Mouse (Mus musculus): ENCODE measurements around the gene Pde1a. TPM values are rescaled to one million over a fixed set of nuclear protein-coding genes. Genes with fewer than 3 reads are reported as not detected.

Gene Pde1a
- polyA plus RNA-seq, 1 experiment, result 2.1 TPM

DNA sequence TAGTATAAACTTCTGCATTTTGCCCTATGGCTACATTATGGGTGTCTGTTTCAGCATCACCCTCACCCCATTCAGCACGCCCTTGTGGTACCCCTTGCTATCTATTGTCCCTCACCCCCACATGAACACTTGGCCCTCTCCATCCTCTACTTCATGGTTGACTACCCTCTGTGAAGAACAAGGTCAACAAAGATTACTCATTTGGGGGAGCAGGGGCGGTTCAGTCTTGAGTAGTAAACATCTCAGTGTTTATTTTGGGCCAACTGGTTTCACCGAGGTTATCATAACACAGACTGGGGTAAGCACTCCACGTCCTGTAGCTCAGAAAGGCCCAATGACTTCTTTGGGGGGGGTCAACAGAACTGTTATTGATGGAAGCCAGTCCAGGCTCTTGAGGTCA, 164.3 kb downstream of the Pde1a start:
- Histone ChIP-seq H3K36me3 (ENCODE audit: control insufficient read depth, insufficient read depth, low read length) (no peaks in the 10 kb centered on the region), H3K4me1 (ENCODE audit: control insufficient read depth, insufficient read depth, insufficient read length, low read length) (no peaks in the 10 kb centered on the region), H3K27me3 (ENCODE audit: control insufficient read depth, insufficient read depth, low read length) (no peaks in the 10 kb centered on the region; the same call in 1 of the 2 replicates), H3K27ac (ENCODE audit: insufficient read depth, low read depth, low read length) (no peak overlapping the region), H3K4me3 (ENCODE audit: low read depth, low read length) (no peak overlapping the region)
- WGBS, result 48% methylated on average over 4 of the region's 4 CpGs
- no peak for TF ChIP-seq POLR2A (IDR thresholded peaks at IDR 0.05; ENCODE audit: low read depth, low read length)
- TF ChIP-seq CTCF (IDR thresholded peaks at IDR 0.05; ENCODE audit: extremely low read depth, insufficient read length, insufficient replicate concordance, low read depth, low read length), result no peak

DNA sequence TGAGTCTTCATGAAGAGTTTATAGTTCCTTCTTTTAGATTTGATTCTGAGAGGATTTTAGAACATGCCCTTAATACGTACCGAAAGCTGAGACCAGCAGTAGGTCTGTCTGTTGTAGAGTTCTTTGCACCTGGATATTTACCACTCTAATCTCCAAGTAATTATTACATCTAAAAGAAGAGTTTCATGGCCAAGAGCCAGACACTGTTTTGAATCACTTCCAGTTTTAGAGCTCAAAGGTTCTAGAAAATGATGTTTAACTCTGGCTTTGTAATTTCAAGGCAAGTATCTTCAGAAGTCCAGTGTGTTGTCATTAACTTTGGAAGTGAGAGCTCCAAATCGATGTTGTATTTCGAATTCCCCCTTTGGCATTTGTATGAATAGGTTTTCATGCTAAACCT, 167.8 kb downstream of the Pde1a start:
- no peak overlapping the region for H3K4me3 ChIP-seq (ENCODE audit: low read depth, low read length)
- no peak overlapping the region for H3K27ac ChIP-seq (ENCODE audit: insufficient read depth, low read depth, low read length)
- H3K36me3 ChIP-seq (ENCODE audit: control insufficient read depth, insufficient read depth, low read length), result no peaks in the 10 kb centered on the region
- no peaks in the 10 kb centered on the region; the same call in 1 of the 2 replicates for H3K27me3 ChIP-seq (ENCODE audit: control insufficient read depth, insufficient read depth, low read length)
- 84% methylated on average over 4 of the region's 4 CpGs for WGBS
- no peaks in the 10 kb centered on the region for H3K4me1 ChIP-seq (ENCODE audit: control insufficient read depth, insufficient read depth, insufficient read length, low read length)
- TF ChIP-seq CTCF (IDR thresholded peaks at IDR 0.05; ENCODE audit: extremely low read depth, insufficient read length, insufficient replicate concordance, low read depth, low read length) (no peak), POLR2A (IDR thresholded peaks at IDR 0.05; ENCODE audit: low read depth, low read length) (no peak)

DNA sequence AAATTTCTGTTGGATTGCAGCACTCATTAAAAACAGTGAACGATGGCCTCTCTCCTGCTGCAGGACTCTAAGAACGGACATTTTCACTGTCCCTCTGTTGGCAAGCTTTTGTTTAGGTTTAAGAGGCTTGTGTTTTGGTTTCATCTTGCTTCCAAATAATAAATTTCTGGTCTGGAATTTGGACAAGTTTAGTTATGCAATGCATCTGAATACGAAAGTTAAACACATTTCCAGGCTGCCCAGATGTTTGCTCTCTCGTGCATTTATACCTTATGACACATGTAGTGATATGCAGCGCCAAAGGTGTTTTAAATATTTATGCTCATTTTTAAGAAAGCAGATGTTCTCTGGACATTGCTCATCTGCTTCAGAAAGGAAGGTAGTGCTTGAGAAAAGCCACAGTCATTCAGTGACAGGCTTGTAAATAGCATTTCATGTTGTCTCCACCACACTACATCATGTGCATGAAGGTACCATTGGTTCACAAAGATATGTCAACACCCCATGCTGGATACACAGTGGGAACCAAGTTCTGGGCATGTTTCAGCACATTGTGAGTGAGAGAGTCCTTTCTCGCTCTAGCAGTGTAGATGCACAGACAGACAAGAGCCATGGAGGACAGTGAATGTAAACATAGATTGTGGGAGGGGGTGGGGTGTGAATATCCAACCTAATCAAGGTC, 171.5 kb downstream of the Pde1a start:
- Histone ChIP-seq H3K4me3 (ENCODE audit: low read depth, low read length) (no peak overlapping the region), H3K27ac (ENCODE audit: insufficient read depth, low read depth, low read length) (peak overlapping the region; percentile 12), H3K4me1 (ENCODE audit: control insufficient read depth, insufficient read depth, insufficient read length, low read length) (no peaks in the 10 kb centered on the region), H3K36me3 (ENCODE audit: control insufficient read depth, insufficient read depth, low read length) (no peaks in the 10 kb centered on the region), H3K27me3 (ENCODE audit: control insufficient read depth, insufficient read depth, low read length) (no peaks in the 10 kb centered on the region)
- no peak for TF ChIP-seq POLR2A (IDR thresholded peaks at IDR 0.05; ENCODE audit: low read depth, low read length)
- no peak for TF ChIP-seq CTCF (IDR thresholded peaks at IDR 0.05; ENCODE audit: extremely low read depth, insufficient read length, insufficient replicate concordance, low read depth, low read length)
- 67% methylated on average over 6 of the region's 6 CpGs for WGBS

DNA sequence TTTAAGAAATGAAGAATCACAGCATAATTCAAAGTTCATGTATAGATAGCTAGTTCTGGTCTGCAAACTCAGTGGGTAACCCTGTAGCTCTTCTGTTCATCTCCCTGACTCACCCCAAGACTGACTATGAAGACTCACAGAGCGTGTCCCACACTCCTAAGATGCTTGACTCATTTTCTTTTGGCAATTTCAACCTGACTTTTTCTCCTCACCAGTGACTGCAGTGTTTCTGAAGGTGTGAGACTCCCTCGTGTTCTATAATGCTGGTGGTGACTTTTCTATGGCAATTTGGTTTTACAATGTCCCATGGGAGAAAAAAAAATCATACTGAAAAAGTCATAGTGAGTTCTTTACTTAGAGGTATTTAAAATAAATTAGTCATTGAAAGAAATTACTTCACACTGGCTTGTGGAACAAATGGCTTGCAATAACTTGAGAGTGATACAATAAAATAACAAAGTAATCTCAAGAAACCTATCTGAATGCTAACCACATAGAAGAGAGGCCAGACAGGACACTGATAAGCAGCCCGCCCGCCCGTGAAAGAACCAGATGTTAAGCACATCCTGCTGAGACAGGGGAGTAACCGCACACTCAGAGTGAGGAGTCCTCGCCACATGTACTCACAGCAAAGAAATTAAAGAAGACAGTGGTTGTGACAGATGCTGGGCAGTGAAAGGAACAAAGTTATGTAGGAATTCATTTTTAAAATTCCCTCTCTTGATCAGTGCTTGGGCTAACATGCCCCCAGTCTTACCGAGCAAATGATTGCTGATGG, 183.2 kb downstream of the Pde1a start:
- H3K4me3 ChIP-seq (ENCODE audit: low read depth, low read length), result no peak overlapping the region
- no peaks in the 10 kb centered on the region for H3K27me3 ChIP-seq (ENCODE audit: control insufficient read depth, insufficient read depth, low read length)
- H3K27ac ChIP-seq (ENCODE audit: insufficient read depth, low read depth, low read length), result no peak overlapping the region
- no peaks in the 10 kb centered on the region for H3K4me1 ChIP-seq (ENCODE audit: control insufficient read depth, insufficient read depth, insufficient read length, low read length)
- no peaks in the 10 kb centered on the region for H3K36me3 ChIP-seq (ENCODE audit: control insufficient read depth, insufficient read depth, low read length)
- 51% methylated on average over 8 of the region's 8 CpGs for WGBS
- no peak for TF ChIP-seq CTCF (IDR thresholded peaks at IDR 0.05; ENCODE audit: extremely low read depth, insufficient read length, insufficient replicate concordance, low read depth, low read length)
- no peak for TF ChIP-seq POLR2A (IDR thresholded peaks at IDR 0.05; ENCODE audit: low read depth, low read length)

DNA sequence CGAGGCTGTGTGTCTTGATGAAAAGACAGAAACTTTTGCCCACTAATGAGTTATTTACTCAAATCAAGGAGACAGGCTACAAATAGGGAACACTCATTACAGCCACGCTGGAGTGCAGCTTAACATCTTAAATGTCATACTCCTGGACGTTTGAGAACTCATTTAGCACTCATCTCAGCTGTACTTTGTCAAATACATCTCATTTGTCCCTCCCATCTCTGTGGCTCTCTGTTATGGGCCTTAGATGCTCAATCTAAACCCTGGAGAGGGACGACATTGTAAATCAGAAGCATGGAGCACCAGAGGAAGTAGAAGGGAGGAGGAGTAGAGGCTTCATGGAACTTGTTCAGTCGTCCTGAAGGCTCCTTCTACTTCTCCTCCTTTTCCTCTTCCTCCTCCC, 194.6 kb downstream of the Pde1a start:
- Histone ChIP-seq H3K27ac (ENCODE audit: insufficient read depth, low read depth, low read length) (no peak overlapping the region), H3K27me3 (ENCODE audit: control insufficient read depth, insufficient read depth, low read length) (no peaks in the 10 kb centered on the region), H3K4me1 (ENCODE audit: control insufficient read depth, insufficient read depth, insufficient read length, low read length) (no peaks in the 10 kb centered on the region), H3K4me3 (ENCODE audit: low read depth, low read length) (no peak overlapping the region), H3K36me3 (ENCODE audit: control insufficient read depth, insufficient read depth, low read length) (no peaks in the 10 kb centered on the region)
- 44% methylated on average over 5 of the region's 5 CpGs for WGBS
- TF ChIP-seq POLR2A (IDR thresholded peaks at IDR 0.05; ENCODE audit: low read depth, low read length), result no peak
- TF ChIP-seq CTCF (IDR thresholded peaks at IDR 0.05; ENCODE audit: extremely low read depth, insufficient read length, insufficient replicate concordance, low read depth, low read length), result no peak

DNA sequence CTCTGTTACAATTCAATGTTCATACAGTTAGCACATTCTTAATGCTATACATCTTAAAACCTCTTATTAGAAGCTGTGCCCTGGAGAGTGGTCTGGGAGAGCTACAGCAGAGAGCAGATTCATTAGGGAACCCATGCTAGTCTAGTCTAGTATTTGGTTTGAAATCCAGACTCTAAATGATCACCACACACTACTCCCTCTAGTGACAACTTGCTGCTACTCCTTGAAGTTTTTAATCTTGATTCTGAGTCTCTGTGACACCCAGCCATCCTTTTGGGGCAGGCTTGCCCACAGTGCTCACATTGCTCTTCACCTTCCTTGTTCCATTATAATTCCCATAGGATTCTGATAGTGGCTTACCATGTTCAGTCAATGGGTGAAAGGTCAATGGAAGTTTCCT, 206.9 kb downstream of the Pde1a start:
- H3K4me3 ChIP-seq (ENCODE audit: low read depth, low read length), result no peak overlapping the region
- TF ChIP-seq POLR2A (IDR thresholded peaks at IDR 0.05; ENCODE audit: low read depth, low read length) (no peak), CTCF (IDR thresholded peaks at IDR 0.05; ENCODE audit: extremely low read depth, insufficient read length, insufficient replicate concordance, low read depth, low read length) (no peak)
- H3K27ac ChIP-seq (ENCODE audit: insufficient read depth, low read depth, low read length), result no peak overlapping the region
- no peaks in the 10 kb centered on the region for H3K4me1 ChIP-seq (ENCODE audit: control insufficient read depth, insufficient read depth, insufficient read length, low read length)
- H3K36me3 ChIP-seq (ENCODE audit: control insufficient read depth, insufficient read depth, low read length), result no peaks in the 10 kb centered on the region
- no peaks in the 10 kb centered on the region for H3K27me3 ChIP-seq (ENCODE audit: control insufficient read depth, insufficient read depth, low read length)

DNA sequence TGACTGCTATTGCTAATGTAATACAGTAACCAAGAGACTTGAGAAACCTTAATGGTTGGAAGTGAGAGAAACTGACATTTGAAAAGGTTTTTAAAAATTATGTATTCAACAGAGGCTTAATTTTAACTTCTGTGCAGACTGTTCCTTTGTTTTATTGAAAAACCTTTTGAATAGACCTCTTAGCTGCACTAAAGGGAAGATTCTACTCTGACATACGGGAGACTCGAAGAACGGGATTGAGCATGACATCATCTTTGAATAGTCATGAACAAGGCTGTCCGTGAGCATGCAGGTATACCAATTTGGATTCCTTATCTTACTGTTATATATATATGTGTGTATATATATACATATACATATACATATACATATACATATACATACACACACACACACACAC, 207.9 kb downstream of the Pde1a start:
- WGBS, result 95% methylated on average over 4 of the region's 4 CpGs
- Histone ChIP-seq H3K27ac (ENCODE audit: insufficient read depth, low read depth, low read length) (no peak overlapping the region), H3K4me1 (ENCODE audit: control insufficient read depth, insufficient read depth, insufficient read length, low read length) (no peaks in the 10 kb centered on the region), H3K4me3 (ENCODE audit: low read depth, low read length) (no peak overlapping the region), H3K36me3 (ENCODE audit: control insufficient read depth, insufficient read depth, low read length) (no peaks in the 10 kb centered on the region), H3K27me3 (ENCODE audit: control insufficient read depth, insufficient read depth, low read length) (no peaks in the 10 kb centered on the region)
- TF ChIP-seq POLR2A (IDR thresholded peaks at IDR 0.05; ENCODE audit: low read depth, low read length) (no peak), CTCF (IDR thresholded peaks at IDR 0.05; ENCODE audit: extremely low read depth, insufficient read length, insufficient replicate concordance, low read depth, low read length) (no peak)
